Mouse (Mus musculus): ENCODE data around the gene Saa3.
"Not testable (repeated sequence)": the region's sequence is repeated elsewhere in the genome, so short reads cannot be mapped to it uniquely, and the experiment has no call there.

Gene Saa3

DNA sequence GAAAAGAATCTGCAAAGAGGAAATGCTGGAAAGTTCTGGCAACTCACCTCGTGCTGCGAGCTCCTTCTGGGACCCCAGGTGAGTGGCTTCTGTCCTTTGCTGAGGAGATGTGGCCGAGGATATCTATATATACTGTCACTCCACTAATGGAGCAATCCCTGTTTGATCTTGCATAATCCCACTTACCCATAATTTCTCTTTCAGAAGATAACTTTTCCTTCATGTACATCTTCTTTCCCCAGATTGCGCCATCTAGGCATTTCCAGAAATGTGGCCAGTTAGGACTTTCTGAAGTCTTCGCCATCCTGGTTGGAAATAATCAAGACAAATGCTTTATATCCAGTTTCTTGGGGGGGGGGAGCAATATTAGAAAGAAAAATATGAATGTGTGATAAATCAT lies at the start of gene Saa3:
Gene Saa3, minus strand, starts transcription at position 101 of the 400 bp plus-strand sequence.
- DNase-seq (ENCODE audit: low spot score in 2 of 2): no peak

DNA sequence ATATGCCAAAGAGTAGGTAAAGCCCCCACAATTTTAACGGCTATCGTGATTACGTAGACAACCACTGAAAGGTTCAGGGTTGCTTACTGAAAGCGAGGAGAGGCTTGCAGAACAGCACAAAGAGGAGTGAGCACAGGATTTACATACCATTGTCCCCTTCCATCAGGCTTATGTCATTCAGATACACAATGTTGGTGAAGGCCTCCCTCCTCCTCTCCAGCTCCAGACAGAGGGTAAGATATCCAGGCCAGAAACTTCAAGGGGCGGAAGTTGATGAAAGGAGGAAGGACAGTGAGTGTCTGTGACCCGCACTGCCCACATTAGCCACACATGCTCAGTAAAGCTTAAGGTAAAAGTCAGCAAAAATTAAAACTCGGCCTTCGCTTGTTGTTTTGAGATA lies 49.2 kb upstream of the Saa3 start:
- DNase-seq (ENCODE audit: low spot score in 2 of 2): no peak

- DNase-seq (ENCODE audit: low spot score in 2 of 2): no peak
Observed at GRCm38 (mm10) chr7:46762601-46763000, 47.1 kb upstream of the Saa3 start.

DNA sequence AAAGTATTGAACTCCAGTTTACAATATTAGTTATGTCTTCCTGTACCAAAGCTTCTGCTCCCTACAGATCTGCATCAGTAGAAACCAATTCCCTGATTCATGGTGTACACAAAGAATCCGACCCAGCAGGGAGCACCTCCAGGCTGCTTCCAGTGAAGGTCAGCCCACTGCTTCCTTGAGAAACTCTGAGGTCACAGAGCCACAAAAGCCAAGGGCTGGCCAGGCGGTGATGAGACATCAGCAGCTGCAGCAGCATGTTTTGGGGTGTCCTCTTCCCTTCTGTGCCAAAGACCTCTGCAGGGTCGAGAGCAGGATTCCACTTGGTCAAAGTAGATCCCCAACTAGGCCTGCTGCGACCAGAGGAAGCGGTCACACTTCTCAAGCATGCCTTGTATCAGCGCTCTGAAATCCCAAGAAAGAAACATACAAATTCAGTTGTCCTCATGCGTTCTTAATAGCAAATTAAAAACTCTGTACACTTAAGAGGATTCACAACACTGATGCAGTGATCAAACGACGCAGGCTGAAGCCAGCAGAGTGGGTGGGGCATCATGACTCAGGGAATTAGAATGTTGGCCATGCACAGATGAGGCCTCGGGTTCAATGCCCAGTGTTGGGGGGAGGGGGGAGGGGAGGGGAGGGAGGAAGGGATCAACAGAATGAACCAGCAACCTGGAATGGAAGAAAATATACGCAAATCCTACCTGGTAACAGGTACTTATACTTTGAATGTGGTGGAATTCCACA lies 45.7 kb upstream of the Saa3 start:
- no peak for DNase-seq (ENCODE audit: low spot score in 2 of 2)

- no peak for DNase-seq (ENCODE audit: low spot score in 2 of 2)
Observed at GRCm38 (mm10) chr7:46751490-46751889, 36.0 kb upstream of the Saa3 start, which contains the start of gene Saa2. TSS of gene Saa2 (plus strand) at chr7:46751790.

- DNase-seq (ENCODE audit: low spot score in 2 of 2): no peak
Observed at GRCm38 (mm10) chr7:46748459-46748858, 33.0 kb upstream of the Saa3 start.

GRCm38 (mm10) chr7:46746381-46746780 lies 30.9 kb upstream of the Saa3 start:
- peak in 1 of 2 experiments; percentile 24 for DNase-seq (ENCODE audit: low spot score in 2 of 2)

DNA sequence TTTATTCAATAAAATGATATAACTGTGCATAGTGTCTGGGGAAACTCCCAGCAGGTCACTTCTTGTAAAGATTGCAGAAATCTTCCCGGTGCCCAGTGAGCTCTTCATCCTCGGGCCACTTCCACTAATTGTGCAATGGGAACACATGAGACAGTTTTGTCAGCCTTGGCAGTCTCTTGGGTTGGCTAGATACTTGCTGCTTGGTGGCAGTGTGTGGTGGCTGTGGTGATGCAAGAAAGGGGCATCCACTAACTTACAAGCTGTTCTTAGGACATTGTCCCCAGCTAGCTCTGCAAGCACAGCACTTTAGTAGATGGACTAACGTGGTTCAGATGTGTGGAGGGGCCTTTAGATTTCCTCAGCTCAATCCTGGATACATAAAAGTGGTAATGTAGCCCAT lies 30.3 kb upstream of the Saa3 start:
- DNase-seq (ENCODE audit: low spot score in 2 of 2): peak in 1 of 2 experiments; percentile 61

DNA sequence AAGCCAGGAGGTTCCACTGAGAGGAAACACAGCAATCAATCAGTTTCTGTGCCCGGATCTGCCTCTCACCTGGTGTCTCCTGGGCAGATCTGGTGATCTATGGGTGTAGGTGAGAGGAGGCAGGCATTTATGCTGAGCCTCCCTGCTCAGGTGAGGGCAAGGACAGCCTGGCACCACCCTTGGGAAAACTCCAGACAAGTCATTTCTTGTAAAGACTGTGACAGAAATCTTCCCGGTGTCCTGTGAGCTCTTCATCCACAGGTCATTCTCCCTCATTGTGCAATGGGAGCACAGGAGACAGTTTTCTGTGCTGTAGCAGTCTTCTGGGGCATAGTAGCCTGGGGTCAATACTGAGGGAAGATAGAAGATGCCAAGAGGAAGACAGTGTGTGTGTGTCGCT lies 27.4 kb upstream of the Saa3 start, which contains the start of gene Saa1:
Gene Saa1, minus strand, starts transcription at position 101 of the 400 bp plus-strand sequence.
- DNase-seq (ENCODE audit: low spot score in 2 of 2): not testable (repeated sequence)

DNA sequence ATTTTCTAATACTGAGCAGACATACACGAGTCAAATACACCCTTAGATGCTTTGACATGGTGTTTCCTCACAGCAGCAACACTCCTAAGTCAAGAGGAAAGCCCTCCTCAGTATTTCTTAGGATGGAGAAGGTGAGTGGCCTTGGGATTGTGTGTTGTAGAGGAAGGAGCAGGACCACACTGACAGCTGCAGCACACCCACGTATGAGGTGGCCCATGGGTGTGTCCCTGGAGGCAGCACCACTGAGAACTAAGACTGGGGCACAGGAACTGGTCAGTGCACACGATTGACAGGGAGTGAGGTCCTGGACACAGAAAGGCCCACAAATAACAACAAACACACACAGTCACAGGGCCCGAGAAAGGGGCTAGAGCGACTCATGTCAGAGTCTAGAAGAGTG lies 24.5 kb upstream of the Saa3 start:
- not testable (repeated sequence) for DNase-seq (ENCODE audit: low spot score in 2 of 2)

DNA sequence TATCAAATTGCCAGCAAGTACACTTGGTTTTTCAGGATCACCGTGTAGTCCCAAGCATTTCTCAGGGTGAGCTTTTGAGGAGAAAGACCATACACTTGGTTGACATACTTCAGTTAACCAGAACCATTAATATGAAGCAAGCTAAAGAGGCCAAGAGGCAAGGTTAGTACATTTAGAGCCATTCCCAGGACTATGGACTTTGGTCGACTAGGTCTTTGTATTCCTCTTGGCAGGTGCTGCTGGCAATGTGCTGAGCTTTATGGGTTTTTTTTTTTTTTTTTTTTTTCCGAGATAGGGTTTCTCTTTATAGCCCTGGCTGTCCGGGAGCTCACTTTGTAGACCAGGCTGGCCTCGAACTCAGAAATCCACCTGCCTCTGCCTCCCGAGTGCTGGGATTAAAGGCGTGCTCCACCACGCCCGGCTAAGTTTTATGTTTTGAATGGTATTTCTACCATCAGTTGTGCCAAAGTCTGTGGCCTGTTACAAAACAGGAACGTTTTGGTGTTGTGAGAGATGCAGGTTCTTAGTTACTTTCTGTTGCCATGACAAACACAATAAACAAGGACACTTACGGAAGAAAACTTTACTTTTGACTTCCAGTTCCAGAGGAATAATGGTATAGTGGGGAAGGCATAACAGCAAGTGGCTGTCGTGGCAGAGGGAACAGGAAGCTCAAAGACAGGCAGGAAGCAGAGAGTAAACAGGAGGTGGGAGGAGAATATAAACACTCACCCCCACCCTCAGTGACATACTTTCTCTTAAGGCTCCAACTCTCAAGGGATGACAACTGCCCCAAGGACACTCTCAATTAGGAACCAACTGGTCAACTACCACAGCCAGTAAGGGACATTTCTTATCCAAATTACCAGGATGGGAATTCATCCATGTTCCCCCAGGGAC lies 23.3 kb upstream of the Saa3 start:
- DNase-seq (ENCODE audit: low spot score in 2 of 2): no peak

- DNase-seq (ENCODE audit: low spot score in 2 of 2): no peak
Observed at GRCm38 (mm10) chr7:46734983-46735382, 19.5 kb upstream of the Saa3 start.

DNA sequence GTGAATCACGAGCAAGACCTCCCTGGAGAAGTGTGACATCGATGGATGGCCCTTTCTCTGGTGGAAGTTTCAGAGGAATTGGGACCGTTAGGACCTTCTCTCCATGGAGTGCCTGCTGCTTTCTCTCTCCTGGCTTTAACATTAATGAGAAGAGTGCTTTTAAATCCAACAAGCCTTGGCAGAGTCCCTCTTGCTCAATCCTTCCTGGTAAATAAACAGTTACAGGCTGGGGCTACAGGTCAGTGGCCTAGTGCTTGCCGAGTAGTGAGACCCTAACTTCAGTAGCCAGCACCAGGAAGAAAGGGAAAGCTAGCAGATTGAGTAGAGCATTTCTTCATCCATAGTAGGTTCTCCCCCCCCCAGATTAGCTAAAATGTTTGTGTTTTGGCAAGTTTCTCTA lies 17.0 kb upstream of the Saa3 start, which contains the start of gene Saa4:
Gene Saa4, minus strand, starts transcription at position 146 of the 400 bp plus-strand sequence.
- DNase-seq (ENCODE audit: low spot score in 2 of 2): no peak

GRCm38 (mm10) chr7:46727584-46727983 lies 12.1 kb upstream of the Saa3 start:
- no peak for DNase-seq (ENCODE audit: low spot score in 2 of 2)

GRCm38 (mm10) chr7:46724396-46724795 lies 8.9 kb upstream of the Saa3 start:
- no peak for DNase-seq (ENCODE audit: low spot score in 2 of 2)

DNA sequence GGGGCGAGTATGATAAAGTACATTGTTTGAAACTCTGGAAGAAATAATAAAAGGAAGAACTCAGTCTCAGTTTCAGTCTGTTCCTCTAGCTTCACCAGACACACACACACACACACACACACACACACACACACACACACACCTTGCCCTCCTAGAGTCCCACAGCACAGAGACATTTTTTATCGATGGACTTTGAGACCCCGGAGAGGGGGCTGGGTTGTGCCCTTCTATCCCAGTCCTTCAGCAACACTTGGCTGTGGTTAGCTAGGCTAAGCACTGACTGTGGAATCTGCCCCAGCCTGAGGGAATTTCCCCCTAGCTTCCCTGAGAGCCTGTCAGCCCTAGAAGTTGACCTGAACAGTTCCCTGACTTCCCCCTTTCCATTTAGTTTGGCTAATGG lies 8.3 kb upstream of the Saa3 start:
- no peak for DNase-seq (ENCODE audit: low spot score in 2 of 2)

DNA sequence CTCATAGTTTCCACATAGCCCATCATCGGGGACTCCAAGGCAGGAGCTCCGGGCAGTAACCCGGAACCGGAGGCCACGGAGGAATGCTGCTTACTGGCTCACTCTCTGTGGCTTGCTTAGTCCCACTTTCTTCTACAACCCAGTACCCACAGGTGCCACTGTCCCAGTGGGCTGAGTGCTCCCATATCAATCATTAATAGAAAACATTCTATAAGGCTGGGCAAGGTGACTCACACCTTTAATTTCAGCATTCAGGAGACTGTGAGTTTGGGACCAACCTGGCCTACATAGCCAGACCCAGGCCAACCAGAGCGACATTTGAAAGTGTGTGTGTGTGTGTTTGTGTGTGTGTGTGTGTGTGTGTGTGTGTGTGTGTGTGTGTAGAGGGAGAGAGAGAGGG lies 7.9 kb upstream of the Saa3 start:
- DNase-seq (ENCODE audit: low spot score in 2 of 2): no peak

DNA sequence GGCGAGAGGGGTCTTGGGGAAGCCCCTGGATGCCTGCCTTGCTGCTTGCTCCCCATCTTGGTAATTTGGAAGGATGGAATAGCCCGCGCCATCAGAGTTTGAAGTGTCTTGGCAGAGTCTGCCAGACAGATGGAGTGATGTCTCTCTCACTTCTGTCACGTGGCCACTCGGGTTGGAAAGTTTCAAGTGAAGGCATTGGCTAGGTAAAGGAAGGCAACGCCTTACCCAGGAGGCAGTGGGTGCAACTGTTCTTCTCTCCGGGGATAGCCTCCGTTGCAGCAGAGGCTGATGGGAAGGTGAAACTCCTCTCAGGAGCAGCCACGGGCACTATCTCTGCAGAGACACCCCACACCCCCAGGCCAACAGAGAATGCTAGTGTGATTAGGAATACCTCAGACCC lies 5.0 kb upstream of the Saa3 start:
- DNase-seq (ENCODE audit: low spot score in 2 of 2): no peak

DNA sequence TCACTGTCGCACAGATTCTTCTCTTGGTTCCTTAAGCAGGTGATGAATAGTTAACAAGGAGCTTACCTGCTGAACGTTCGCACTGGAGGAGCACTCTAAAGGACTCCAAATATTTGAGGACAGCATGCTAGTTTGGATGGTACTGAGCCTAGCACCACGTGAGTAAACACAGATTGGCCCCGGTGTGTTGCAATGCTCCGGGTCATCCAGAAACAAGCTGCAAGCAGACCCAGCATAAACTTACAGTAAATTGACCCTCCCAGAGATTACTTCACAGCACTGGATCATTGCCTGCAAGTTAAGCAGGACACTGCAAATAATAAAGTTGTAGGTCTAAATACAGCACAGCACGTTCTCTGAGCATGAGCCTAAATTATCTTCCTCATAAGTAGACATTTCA lies 4.0 kb upstream of the Saa3 start:
- DNase-seq (ENCODE audit: low spot score in 2 of 2): peak; percentile 20 to 72

DNA sequence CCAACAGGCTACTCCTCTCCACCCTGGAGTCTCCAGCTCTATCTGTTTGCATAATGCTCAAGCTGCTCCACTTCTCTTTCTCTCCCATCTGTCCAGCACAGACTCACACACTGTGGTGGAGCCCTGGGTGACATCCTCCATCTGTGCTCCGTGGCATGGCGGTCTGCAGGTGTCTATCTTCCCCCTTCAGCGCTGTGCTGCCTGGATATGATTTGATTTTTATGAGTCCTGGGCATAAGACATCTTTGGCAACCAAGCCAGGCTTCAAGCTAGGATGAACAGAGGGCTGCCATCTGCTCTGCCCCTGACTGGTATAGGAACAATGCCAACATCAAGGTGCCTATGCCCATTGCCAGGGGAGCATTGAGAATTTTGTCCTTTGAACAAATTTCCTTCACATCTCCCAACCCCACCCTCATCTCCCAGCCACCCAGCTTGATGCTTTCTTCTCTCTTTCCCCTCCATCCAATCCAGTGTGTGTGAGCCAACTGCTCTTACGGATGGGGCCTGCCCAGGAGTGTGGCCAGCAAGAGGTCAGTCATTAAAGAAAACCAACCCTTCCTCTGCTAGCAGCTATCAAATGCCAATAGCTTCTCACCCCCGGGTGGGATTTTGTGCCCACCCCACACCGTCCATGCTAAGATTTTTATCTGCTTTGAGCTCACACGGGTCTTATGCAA lies 3.2 kb upstream of the Saa3 start:
- no peak for DNase-seq (ENCODE audit: low spot score in 2 of 2)

- peak in 1 of 2 experiments; percentile 40 for DNase-seq (ENCODE audit: low spot score in 2 of 2)
Observed at GRCm38 (mm10) chr7:46716897-46717296, 1.4 kb upstream of the Saa3 start.

- peak; percentile 24 to 48 for DNase-seq (ENCODE audit: low spot score in 2 of 2)
Observed at GRCm38 (mm10) chr7:46714518-46714917, 982 bp downstream of the Saa3 start.
